Mouse (Mus musculus) retina, embryonic 14.5 days (tissue): ENCODE results near the gene Kel.

Source experiments
- DNase-seq: peaks from one replicate; pipeline ENCODE4 v3.0.0-alpha.2; 2015; ENCODE audit warnings: low spot score

The Kel gene

GRCm38 (mm10) chr6:41704123-41704522, at the start of gene Kel:
Gene Kel, minus strand, starts transcription at chr6:41704339.
- DNase-seq, result no peak

DNA sequence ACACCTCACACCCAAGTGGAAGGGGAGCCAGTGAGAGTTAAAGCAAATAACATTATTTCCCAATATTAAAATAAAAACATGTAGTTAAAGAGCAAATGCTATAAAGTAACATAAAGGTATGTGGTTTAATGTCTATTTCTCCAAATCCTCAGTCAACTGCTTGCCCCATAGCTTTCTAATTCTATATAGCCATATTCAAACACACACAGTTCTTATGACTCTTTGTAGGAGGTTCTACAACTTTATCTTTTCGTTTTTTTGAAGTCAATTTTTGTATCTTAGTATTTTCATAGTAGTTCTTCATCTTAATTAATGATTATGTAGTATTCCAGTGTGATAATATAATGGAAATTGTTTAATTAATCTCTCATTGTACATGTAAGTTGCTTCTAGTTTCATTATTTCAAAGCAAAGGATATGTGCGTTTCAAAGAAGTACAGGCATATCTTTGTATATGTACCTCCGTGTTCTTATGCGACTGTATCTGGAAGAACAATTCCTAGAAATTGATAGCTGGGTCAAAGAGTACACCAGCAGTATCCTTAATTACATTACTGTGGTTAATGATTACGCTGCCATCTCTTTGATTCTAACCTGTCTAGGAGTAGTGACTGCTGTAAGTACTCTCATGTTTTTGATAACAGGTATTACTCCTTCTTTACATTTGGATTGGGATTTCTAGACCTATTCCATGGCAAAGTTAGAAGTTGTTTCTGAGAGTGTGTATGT, 40.7 kb upstream of the Kel start:
- DNase-seq, result no peak

GRCm38 (mm10) chr6:41741101-41741500, 37.0 kb upstream of the Kel start:
- DNase-seq, result no peak

- DNase-seq, result no peak
These were observed 30.8 kb upstream of the Kel start for GRCm38 (mm10) chr6:41734719-41735470.

GRCm38 (mm10) chr6:41727989-41728609, 24.0 kb upstream of the Kel start:
- no peak for DNase-seq

DNA sequence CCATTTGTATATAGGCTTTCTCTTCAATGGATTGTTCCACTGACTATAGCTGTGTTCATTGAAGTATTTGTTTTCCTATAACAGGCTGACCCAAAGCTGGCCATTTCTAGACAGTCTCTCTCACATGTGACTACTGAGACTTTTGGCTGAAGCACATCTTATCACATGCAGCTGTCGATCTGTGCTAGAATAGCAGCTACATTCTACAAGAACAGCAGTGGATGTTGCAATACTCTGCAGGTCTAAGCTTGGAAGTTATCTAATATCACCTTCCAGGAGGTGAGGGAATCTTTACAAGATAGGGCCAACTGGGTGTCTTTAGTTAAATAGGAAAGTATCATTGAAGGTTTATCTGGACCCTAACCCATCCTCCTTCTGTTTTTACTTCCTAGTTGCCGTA, 17.3 kb upstream of the Kel start:
- no peak for DNase-seq

GRCm38 (mm10) chr6:41710281-41710680, 6.1 kb upstream of the Kel start:
- DNase-seq, result no peak

GRCm38 (mm10) chr6:41706275-41706674, 2.1 kb upstream of the Kel start:
- no peak for DNase-seq

DNA sequence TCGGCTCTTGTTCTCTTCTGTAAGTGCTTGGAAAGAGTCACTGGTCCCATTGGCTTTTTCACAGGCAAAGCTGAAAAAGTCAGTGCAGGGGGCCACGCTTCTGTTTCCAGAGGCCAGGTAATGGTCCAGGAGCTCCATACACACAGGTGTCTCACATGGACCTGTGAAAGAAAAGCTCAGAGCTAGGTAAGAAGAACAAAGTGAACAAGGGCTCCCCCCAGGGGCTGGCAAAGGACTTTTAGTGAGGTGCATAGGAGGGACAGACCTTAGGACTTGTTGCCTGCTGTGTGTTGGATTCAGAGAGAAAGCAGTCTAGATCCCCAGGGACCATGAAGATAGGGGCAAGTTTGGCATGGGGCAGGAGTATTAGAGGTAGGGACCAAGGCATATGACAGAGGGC, 1.2 kb downstream of the Kel start:
- no peak for DNase-seq

DNA sequence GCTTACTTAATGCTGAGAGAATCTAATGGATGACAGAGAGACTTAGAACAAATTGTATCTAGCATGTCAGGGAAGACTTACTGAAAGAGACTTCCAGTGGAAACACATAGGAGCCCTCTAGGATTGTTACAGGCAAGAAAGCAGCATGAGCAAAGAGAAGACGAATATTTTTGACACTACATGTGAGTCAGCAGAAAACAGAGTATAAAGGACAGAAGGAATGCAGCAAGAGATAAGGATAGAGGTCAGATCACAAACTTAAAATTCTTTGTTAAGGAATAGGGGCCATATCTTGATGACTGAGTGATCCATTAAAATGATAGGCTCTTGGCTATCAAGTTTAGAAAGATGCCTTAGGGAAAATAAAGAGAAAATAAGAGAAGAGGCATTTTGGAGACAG, 2.9 kb downstream of the Kel start:
- DNase-seq, result no peak

DNA sequence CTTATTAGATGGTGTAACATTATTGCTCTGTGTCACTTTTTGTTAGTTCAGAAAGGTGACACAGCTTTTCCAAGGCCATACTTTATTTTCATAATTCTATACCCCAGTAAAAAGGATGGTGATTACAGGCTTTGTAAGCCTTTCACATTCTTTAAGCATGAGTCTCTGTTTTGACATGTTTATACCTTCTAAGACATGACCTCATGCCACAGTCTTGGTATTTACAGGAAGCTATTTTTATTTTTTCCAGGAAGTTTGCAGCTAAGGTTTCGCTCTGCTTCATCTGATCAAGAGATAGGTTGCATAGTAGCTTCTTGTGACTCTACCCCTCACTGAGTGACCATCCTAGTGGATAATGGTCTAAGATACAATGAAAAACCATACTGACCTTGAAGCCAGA, 9.7 kb downstream of the Kel start:
- DNase-seq, result no peak

DNA sequence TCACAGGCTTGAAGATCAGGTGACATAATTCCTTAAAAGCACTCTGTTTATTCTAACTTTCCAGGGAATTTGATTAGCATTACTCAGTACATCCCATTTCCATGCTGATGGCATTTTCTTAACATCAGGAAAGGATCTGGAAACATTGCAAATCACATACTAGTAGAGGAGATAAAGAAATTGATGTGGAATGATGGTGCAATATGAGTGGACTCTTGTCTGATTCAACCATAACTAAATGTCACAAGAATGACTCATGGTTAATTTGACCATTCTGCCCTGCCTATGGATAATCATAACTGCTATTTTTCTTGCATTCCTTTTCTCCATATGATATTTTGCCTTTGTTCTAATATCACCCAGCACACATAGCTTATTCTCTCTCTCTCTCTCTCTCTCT, 11.9 kb downstream of the Kel start:
- no peak for DNase-seq

- no peak for DNase-seq
These were observed 18.5 kb downstream of the Kel start for GRCm38 (mm10) chr6:41685596-41685995.

GRCm38 (mm10) chr6:41684911-41685310, 19.2 kb downstream of the Kel start:
- no peak for DNase-seq

- DNase-seq, result no peak
These were observed 20.0 kb downstream of the Kel start, which contains the start of gene Llcfc1 for GRCm38 (mm10) chr6:41684131-41684530. Gene Llcfc1, plus strand, starts transcription at chr6:41684431.

- DNase-seq, result no peak
These were observed 22.5 kb downstream of the Kel start for GRCm38 (mm10) chr6:41681656-41682055.

GRCm38 (mm10) chr6:41680669-41681068, 23.5 kb downstream of the Kel start, which contains the start of gene Trpv5:
Gene Trpv5, minus strand, starts transcription at chr6:41680769.
- DNase-seq, result no peak

GRCm38 (mm10) chr6:41676530-41676929, 27.6 kb downstream of the Kel start:
- DNase-seq, result no peak

DNA sequence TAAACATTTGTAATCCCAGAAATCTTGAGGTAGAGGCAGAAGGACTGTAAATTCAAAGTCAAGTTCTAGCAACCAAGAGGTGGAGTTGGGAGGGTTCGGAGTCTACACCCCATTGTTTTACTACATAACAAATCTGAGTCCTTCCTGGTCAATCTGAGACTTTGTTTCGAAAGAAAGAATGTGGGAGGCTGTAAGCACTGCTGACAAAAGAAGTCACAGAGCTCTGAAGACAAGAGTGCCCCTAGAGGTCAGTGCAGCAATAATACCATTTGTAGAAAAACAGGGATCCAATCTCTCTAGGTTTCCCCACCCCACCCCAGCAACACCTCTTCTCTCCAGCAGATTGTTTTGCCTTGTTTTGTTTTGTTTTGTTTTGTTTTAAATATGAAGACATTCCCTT, 41.8 kb downstream of the Kel start:
- peak; percentile 33 for DNase-seq

- DNase-seq, result no peak
These were observed 45.7 kb downstream of the Kel start for GRCm38 (mm10) chr6:41658487-41658886.

GRCm38 (mm10) chr6:41654648-41655047, 49.5 kb downstream of the Kel start:
- no peak for DNase-seq

- DNase-seq, result no peak
These were observed 51.0 kb downstream of the Kel start for GRCm38 (mm10) chr6:41653173-41653572.

DNA sequence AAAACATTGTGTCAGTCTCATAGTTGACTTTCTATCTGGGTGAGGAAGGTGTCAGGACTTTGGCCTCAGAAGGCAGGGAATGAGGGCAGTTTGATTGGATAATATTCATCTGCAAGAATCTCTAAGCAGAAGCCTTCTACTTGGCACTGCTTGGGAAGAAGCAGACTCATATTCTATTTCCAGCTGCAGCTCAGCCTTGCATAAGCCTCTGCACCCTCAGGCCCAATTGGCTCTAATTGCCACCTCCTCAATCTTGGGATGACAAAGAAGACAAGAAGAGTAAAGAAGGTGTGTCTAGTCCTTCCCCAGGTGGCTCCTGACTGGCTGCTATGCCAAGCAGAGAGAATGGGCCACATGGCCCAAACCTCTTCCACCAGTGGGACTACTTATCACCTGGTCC, 57.5 kb downstream of the Kel start:
- no peak for DNase-seq
